In genomic region chr15:21063683-21064082, GRCm38 (mm10) we compare ENCODE assay signal across 32 mouse cellular contexts.
"Had no signal": no experiment of that assay in that cellular context is flagged by ENCODE, and none has a peak within 500 bp of the region (broad histone marks: within the 10 kb centered on the region; RNA-seq: fewer than 3 reads in every experiment).

No protein-coding gene starts in this region.

- DNase-seq: left cerebral cortex, postnatal 4 days; liver; liver, embryonic 13.5 days; liver, postnatal 0 days; lung, adult 18-20 months; lung, adult 2 months; lung, embryonic 14.5 days; lung, postnatal 10 days; lung, postnatal 14 days; lung, postnatal 36 days; lung, postnatal 4 days; midbrain, embryonic 14.5 days had no signal

- H3K4me1 ChIP-seq: limb, embryonic 10.5 days; limb, embryonic 12.5 days; limb, embryonic 13.5 days; limb, embryonic 15.5 days; liver, embryonic 12.5 days; liver, embryonic 13.5 days; liver, embryonic 15.5 days; lung, embryonic 15.5 days; megakaryocyte, embryonic 14.5 days; midbrain, embryonic 10.5 days; midbrain, embryonic 12.5 days; midbrain, embryonic 13.5 days; midbrain, embryonic 15.5 days; neural tube, embryonic 12.5 days had no signal

- H3K36me3 ChIP-seq: limb, embryonic 10.5 days; limb, embryonic 12.5 days; limb, embryonic 13.5 days; limb, embryonic 15.5 days; liver, embryonic 12.5 days; liver, embryonic 13.5 days; liver, embryonic 15.5 days; lung, embryonic 15.5 days; midbrain, embryonic 10.5 days; midbrain, embryonic 12.5 days; midbrain, embryonic 13.5 days; midbrain, embryonic 15.5 days; neural tube, embryonic 12.5 days had no signal

- ATAC-seq: liver, embryonic 12.5 days; liver, postnatal 0 days; lung, postnatal 0 days; midbrain, embryonic 13.5 days; midbrain, embryonic 15.5 days; midbrain, embryonic 16.5 days had no signal

- H3K4me2 ChIP-seq: limb, embryonic 12.5 days; limb, embryonic 13.5 days; limb, embryonic 15.5 days; liver, embryonic 11.5 days; liver, embryonic 12.5 days; liver, embryonic 13.5 days; liver, embryonic 15.5 days; lung, embryonic 14.5 days; lung, embryonic 15.5 days; midbrain, embryonic 11.5 days; midbrain, embryonic 12.5 days; midbrain, embryonic 13.5 days; midbrain, embryonic 15.5 days; neural tube, embryonic 12.5 days had no signal

- H3K9me3 ChIP-seq: limb, embryonic 10.5 days; limb, embryonic 12.5 days; limb, embryonic 13.5 days; limb, embryonic 15.5 days; liver, embryonic 12.5 days; liver, embryonic 13.5 days; liver, embryonic 15.5 days; lung, embryonic 15.5 days; megakaryocyte, embryonic 14.5 days; midbrain, embryonic 10.5 days; midbrain, embryonic 12.5 days; midbrain, embryonic 13.5 days; midbrain, embryonic 15.5 days; neural tube, embryonic 12.5 days had no signal

- H3K27me3 ChIP-seq: limb, embryonic 12.5 days; limb, embryonic 13.5 days; limb, embryonic 15.5 days; liver, embryonic 12.5 days; liver, embryonic 13.5 days; liver, embryonic 15.5 days; lung, embryonic 15.5 days; megakaryocyte, embryonic 14.5 days; midbrain, embryonic 12.5 days; midbrain, embryonic 13.5 days; midbrain, embryonic 15.5 days; neural tube, embryonic 12.5 days had no signal

- H3K9ac ChIP-seq: limb, embryonic 12.5 days; limb, embryonic 13.5 days; limb, embryonic 15.5 days; liver, embryonic 12.5 days; liver, embryonic 13.5 days; liver, embryonic 14.5 days; liver, embryonic 15.5 days; liver, postnatal 0 days; lung, embryonic 14.5 days; lung, embryonic 15.5 days; midbrain, embryonic 12.5 days; midbrain, embryonic 13.5 days; midbrain, embryonic 15.5 days; neural tube, embryonic 12.5 days had no signal

- H3K27ac ChIP-seq: limb, embryonic 10.5 days; limb, embryonic 12.5 days; limb, embryonic 13.5 days; limb, embryonic 15.5 days; liver, embryonic 12.5 days; liver, embryonic 13.5 days; liver, embryonic 14.5 days; liver, embryonic 15.5 days; lung, embryonic 15.5 days; macrophage; midbrain, embryonic 10.5 days; midbrain, embryonic 12.5 days; midbrain, embryonic 13.5 days; midbrain, embryonic 15.5 days; neural tube, embryonic 12.5 days had no signal

- H3K4me3 ChIP-seq: limb, embryonic 10.5 days; limb, embryonic 12.5 days; limb, embryonic 13.5 days; limb, embryonic 15.5 days; liver, embryonic 12.5 days; liver, embryonic 13.5 days; liver, embryonic 15.5 days; lung, embryonic 15.5 days; megakaryocyte, embryonic 14.5 days; midbrain, embryonic 10.5 days; midbrain, embryonic 12.5 days; midbrain, embryonic 13.5 days; midbrain, embryonic 15.5 days; myocyte; neural tube, embryonic 12.5 days had no signal
